Mouse (Mus musculus): Measurements from ENCODE around the gene Ankrd27. TPM values are rescaled to one million over a fixed set of nuclear protein-coding genes. Genes with fewer than 3 reads are reported as not detected.

Ankrd27 gene
- total and polyA plus RNA-seq, 2 experiments: 14.6 to 15.5 TPM

GRCm38 (mm10) chr7:35647101-35647698 is 61.2 kb downstream of the Ankrd27 start, which contains the start of gene Pdcd5:
Gene Pdcd5 (minus strand): TSS chr7:35647521.
- H3K27me3 ChIP-seq (ENCODE audit: control insufficient read depth, insufficient read depth, low read length): no peaks in the 10 kb centered on the region
- TF ChIP-seq CTCF (IDR thresholded peaks at IDR 0.05; ENCODE audit: low read depth, low read length) (no peak), POLR2A (IDR thresholded peaks at IDR 0.05; ENCODE audit: extremely low read depth, insufficient read depth, low read length) (0 out of 2 replicates have a peak, but pooled peaks have one; percentile 35)
- H3K79me2 ChIP-seq (ENCODE audit: control insufficient read depth, insufficient read depth, low read length): 0 out of 2 replicates have a peak, but pooled peaks cover 4% of the 10 kb centered on the region
- under 1% methylated on average over 64 of the region's 64 CpGs for WGBS
- H3K4me1 ChIP-seq (ENCODE audit: control insufficient read depth, insufficient read depth, low read length): no peaks in the 10 kb centered on the region; the same call in 1 of the 2 replicates
- peak; percentile 77 for DNase-seq (ENCODE audit: extremely low read depth, low read depth, low spot score)
- H3K36me3 ChIP-seq (ENCODE audit: control insufficient read depth, insufficient read depth, low read length): peaks cover 2% of the 10 kb centered on the region; the same call in 1 of the 2 replicates
- H3K9ac ChIP-seq (ENCODE audit: low read depth, low read length): peak within 1 kb of the TSS; percentile 86
- peak within 1 kb of the TSS; percentile 85 for H3K4me3 ChIP-seq (ENCODE audit: insufficient read depth, low read depth, low read length)
- H3K27ac ChIP-seq (replicated peaks; ENCODE audit: insufficient read depth, low read depth, low read length): no peak within 1 kb of the TSS

- H3K27ac ChIP-seq (replicated peaks; ENCODE audit: insufficient read depth, low read depth, low read length): no peak overlapping the region
- H3K79me2 ChIP-seq (ENCODE audit: control insufficient read depth, insufficient read depth, low read length): 0 out of 2 replicates have a peak, but pooled peaks cover 4% of the 10 kb centered on the region
- no peaks in the 10 kb centered on the region for H3K36me3 ChIP-seq (ENCODE audit: control insufficient read depth, insufficient read depth, low read length)
- H3K4me3 ChIP-seq (ENCODE audit: insufficient read depth, low read depth, low read length): no peak overlapping the region
- no peak for TF ChIP-seq CTCF (IDR thresholded peaks at IDR 0.05; ENCODE audit: low read depth, low read length)
- no peak for TF ChIP-seq POLR2A (IDR thresholded peaks at IDR 0.05; ENCODE audit: extremely low read depth, insufficient read depth, low read length)
- no peaks in the 10 kb centered on the region for H3K27me3 ChIP-seq (ENCODE audit: control insufficient read depth, insufficient read depth, low read length)
- H3K9ac ChIP-seq (ENCODE audit: low read depth, low read length): no peak overlapping the region
- H3K4me1 ChIP-seq (ENCODE audit: control insufficient read depth, insufficient read depth, low read length): no peaks in the 10 kb centered on the region; the same call in 1 of the 2 replicates
- DNase-seq (ENCODE audit: extremely low read depth, low read depth, low spot score): no peak
- 83% methylated on average over 9 of the region's 9 CpGs for WGBS
These were observed 62.4 kb downstream of the Ankrd27 start for GRCm38 (mm10) chr7:35648239-35649069.

- peak; percentile 66 for DNase-seq (ENCODE audit: extremely low read depth, low read depth, low spot score)
- Histone ChIP-seq H3K4me1 (ENCODE audit: control insufficient read depth, insufficient read depth, low read length) (no peaks in the 10 kb centered on the region; the same call in 1 of the 2 replicates), H3K27me3 (ENCODE audit: control insufficient read depth, insufficient read depth, low read length) (no peaks in the 10 kb centered on the region), H3K9ac (ENCODE audit: low read depth, low read length) (no peak overlapping the region), H3K36me3 (ENCODE audit: control insufficient read depth, insufficient read depth, low read length) (no peaks in the 10 kb centered on the region), H3K27ac (replicated peaks; ENCODE audit: insufficient read depth, low read depth, low read length) (no peak overlapping the region), H3K4me3 (ENCODE audit: insufficient read depth, low read depth, low read length) (no peak overlapping the region), H3K79me2 (ENCODE audit: control insufficient read depth, insufficient read depth, low read length) (0 out of 2 replicates have a peak, but pooled peaks cover 4% of the 10 kb centered on the region)
- TF ChIP-seq POLR2A (IDR thresholded peaks at IDR 0.05; ENCODE audit: extremely low read depth, insufficient read depth, low read length): no peak
- no peak for TF ChIP-seq CTCF (IDR thresholded peaks at IDR 0.05; ENCODE audit: low read depth, low read length)
- 55% methylated on average over 3 of the region's 3 CpGs for WGBS
These were observed 63.0 kb downstream of the Ankrd27 start for GRCm38 (mm10) chr7:35649071-35649470.

DNA sequence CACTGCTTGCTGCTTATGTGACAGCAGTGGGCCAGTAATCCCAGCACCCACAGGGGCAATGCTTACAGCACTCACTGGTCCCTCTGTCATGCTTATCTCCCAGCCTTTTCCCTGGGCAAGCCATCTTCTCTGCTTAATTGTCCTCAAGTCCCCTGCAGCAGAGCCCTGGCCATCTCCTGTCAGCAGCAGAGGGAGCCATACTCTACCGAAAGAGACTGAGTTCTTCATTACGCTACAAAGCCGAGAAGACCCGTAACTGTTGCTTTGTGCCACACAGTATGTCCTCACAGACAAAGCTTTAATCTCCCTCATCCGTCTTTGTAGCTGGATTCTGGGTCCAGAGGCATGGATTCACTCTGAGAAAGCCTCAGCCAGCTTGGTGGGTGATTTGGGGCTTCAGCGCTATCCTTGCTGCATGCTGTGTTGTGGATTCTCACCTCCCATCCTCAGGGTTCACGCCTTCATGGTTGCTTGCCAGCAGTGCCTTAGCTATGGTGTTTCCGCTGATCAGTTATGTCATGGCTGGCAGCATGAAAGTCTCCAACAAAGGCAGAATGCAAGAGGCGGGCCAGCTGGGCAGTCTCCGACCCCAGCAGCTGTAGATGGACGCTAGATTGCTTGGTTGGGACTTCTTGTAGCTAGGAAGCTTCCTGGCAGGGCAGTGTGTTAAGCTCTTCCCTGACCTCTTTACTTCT is 64.8 kb downstream of the Ankrd27 start:
- H3K79me2 ChIP-seq (ENCODE audit: control insufficient read depth, insufficient read depth, low read length): 0 out of 2 replicates have a peak, but pooled peaks cover 4% of the 10 kb centered on the region
- no peak overlapping the region for H3K27ac ChIP-seq (replicated peaks; ENCODE audit: insufficient read depth, low read depth, low read length)
- no peak for TF ChIP-seq POLR2A (IDR thresholded peaks at IDR 0.05; ENCODE audit: extremely low read depth, insufficient read depth, low read length)
- no peak for TF ChIP-seq CTCF (IDR thresholded peaks at IDR 0.05; ENCODE audit: low read depth, low read length)
- no peak overlapping the region for H3K9ac ChIP-seq (ENCODE audit: low read depth, low read length)
- 81% methylated on average over 11 of the region's 11 CpGs for WGBS
- no peaks in the 10 kb centered on the region for H3K27me3 ChIP-seq (ENCODE audit: control insufficient read depth, insufficient read depth, low read length)
- no peaks in the 10 kb centered on the region; the same call in 1 of the 2 replicates for H3K4me1 ChIP-seq (ENCODE audit: control insufficient read depth, insufficient read depth, low read length)
- no peaks in the 10 kb centered on the region for H3K36me3 ChIP-seq (ENCODE audit: control insufficient read depth, insufficient read depth, low read length)
- DNase-seq (ENCODE audit: extremely low read depth, low read depth, low spot score): no peak
- no peak overlapping the region for H3K4me3 ChIP-seq (ENCODE audit: insufficient read depth, low read depth, low read length)

- Histone ChIP-seq H3K4me1 (ENCODE audit: control insufficient read depth, insufficient read depth, low read length) (no peaks in the 10 kb centered on the region), H3K36me3 (ENCODE audit: control insufficient read depth, insufficient read depth, low read length) (no peaks in the 10 kb centered on the region), H3K79me2 (ENCODE audit: control insufficient read depth, insufficient read depth, low read length) (0 out of 2 replicates have a peak, but pooled peaks cover 4% of the 10 kb centered on the region), H3K9ac (ENCODE audit: low read depth, low read length) (no peak overlapping the region), H3K27ac (replicated peaks; ENCODE audit: insufficient read depth, low read depth, low read length) (no peak overlapping the region), H3K27me3 (ENCODE audit: control insufficient read depth, insufficient read depth, low read length) (no peaks in the 10 kb centered on the region), H3K4me3 (ENCODE audit: insufficient read depth, low read depth, low read length) (no peak overlapping the region)
- DNase-seq (ENCODE audit: extremely low read depth, low read depth, low spot score): no peak
- 84% methylated on average over 10 of the region's 10 CpGs for WGBS
- no peak for TF ChIP-seq POLR2A (IDR thresholded peaks at IDR 0.05; ENCODE audit: extremely low read depth, insufficient read depth, low read length)
- TF ChIP-seq CTCF (IDR thresholded peaks at IDR 0.05; ENCODE audit: low read depth, low read length): peak; percentile 14; the same call in 1 of the 2 replicates
These were observed 65.7 kb downstream of the Ankrd27 start for GRCm38 (mm10) chr7:35651583-35652270.

Measured in liver, adult 2 months (tissue).